Mouse (Mus musculus) heart, postnatal 4 days (tissue): ENCODE data around the gene Kif3a. TPM values are rescaled to one million over a fixed set of nuclear protein-coding genes. Genes with fewer than 3 reads are reported as not detected.
A peak's percentile ranks its signal among the peaks of the same experiment; 100 is the strongest.

Source experiments
- DNase-seq: peaks from one replicate; pipeline ENCODE4 v3.0.0; 2021
- total RNA-seq, 2 experiments: library from RNA; stranded (reverse); gene quantifications; 2 replicates each; pipeline ENCODE4 v1.2.3; 2021

Kif3a gene
- total RNA-seq, result 10 to 100 TPM; 14.1 to 14.4 TPM

- DNase-seq, result peak; percentile 96
Observed at GRCm38 (mm10) chr11:53567224-53568014, at the start of gene Kif3a. Kif3a (plus strand) TSS chr11:53567379.

DNA sequence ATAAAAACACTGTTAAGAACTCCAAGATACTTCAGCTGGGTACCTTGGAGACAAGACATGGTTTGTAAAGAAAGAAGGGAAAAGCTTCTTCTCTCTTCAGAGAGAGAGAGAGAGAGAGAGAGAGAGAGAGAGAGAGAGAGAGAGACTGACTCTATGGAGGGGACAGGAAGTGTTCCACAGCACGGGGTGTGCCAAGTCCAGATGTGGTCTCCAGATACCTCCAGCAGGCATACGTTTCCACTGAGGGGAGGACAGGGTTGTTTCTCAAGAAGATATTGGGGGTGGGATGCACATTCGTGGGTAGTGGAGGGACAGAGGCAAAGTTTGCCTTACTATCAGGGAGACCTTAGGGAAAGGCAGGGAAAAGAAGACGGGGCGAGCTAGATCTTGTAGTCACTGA is 48.4 kb upstream of the Kif3a start:
- no peak for DNase-seq

- DNase-seq, result peak; percentile 69
Observed at GRCm38 (mm10) chr11:53519207-53520121, 47.7 kb upstream of the Kif3a start, which contains the start of gene Sept8. Sept8 (plus strand) TSS chr11:53519257.

- peak; percentile 72 for DNase-seq
Observed at GRCm38 (mm10) chr11:53520122-53520978, 46.8 kb upstream of the Kif3a start.

DNA sequence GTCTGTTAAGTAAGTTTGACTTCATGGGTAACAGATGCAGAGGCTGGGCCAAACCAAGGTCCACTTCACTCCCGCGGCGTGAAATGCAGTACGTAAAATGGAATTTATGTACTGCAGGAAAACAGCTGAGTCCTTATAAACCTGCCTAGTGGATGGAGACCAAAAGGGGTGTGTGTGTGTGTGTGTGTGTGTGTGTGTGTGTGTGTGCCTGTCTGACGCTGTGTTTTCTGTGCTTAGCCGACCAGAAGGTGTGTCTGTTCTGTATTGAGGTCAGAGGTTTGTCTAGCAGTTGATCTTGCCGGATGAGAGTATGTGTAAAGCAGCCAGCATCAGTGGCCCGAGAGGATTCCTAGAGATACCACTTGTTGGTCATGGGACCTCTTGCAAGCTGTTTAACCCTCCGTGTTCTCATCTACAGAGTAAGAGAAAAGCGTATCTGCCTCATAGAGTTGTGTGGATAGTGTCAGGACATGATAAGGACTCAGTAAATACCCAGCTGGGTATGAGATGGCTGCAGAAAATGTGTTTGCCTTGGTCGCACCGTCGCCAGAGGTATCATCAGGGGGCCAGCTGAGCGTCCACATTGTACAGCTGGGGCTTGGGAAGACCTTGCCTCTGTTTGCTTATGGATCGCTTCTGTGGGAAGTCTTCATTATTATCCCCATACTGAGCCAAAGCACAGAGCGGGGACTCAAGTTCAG is 45.9 kb upstream of the Kif3a start:
- no peak for DNase-seq

DNA sequence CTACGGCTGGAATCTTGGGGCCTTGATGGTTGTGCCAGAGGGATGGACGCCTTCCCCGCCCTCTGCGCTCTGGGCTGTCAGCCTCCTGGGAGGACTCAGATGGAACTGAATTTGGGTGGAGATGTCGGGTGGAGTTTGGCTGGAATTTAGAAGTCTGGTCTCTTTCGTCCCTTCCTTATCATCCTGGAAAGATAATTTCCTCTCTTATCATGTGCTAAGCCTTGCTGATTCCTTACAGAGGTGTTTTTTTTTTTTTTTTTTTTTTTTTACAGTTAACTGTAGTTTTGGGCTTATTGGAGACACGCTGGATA is 45.4 kb upstream of the Kif3a start:
- peak; percentile 37 for DNase-seq

- DNase-seq, result no peak
Observed at GRCm38 (mm10) chr11:53522362-53522761, 44.8 kb upstream of the Kif3a start.

DNA sequence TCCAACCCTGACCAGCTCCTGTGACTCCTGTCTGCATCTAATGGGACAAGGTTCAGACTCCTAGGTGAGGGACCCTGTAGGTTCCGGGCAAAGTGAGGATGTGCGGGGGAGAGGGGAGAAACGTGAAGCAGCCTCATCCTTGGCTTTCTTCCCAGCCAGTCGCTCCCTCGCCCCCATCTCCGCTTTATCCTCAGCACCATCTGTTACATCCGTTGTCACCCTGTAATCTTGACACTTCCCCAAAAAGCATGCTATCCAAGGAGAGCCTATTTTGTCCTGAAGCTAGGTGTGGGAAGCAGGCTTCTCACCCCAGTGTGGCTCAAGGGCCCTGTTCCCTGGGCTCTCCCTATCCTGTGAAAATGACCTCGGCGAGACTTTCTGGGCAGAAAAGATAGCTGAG is 44.2 kb upstream of the Kif3a start:
- DNase-seq, result no peak

DNA sequence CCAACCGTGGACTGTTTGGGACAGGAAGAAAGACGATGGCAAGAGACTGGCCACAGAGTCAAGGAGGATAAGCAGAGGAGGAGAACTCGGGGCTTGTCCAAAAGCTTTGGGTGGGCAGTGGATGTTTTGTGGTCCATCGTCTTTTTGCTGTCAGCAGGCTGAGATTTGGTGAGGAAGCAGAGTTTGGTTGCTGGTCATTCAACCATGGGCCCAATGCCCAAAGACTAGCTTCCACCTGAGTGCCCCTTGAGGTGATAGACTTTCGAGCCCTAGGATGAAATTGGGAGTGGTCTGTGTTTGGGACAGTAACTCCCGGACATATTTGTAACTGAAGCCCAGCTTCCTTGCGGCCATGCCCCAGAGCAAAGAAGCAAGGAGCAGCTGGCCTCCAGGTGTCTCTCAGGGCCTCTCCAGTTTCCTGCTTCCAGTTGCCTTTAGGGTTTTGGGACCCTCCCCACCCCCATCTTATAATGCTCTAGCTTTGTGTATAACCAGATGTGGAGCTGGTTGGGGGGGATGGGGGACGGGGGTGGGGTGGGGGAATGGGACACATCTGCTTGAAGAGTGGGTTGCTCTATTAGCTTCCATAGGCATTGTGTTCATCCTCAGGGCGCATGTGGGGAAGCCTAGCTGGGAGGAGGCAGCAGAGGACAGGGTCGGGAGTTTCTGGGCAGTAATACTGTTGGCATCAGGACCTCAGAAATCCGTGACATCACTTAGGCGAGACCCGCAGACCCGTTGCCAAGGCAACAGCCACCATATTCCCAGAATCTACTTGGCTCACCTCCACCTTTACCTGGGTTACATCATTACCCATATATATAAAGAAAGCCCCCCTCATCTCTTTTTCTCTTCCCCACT is 43.4 kb upstream of the Kif3a start:
- DNase-seq, result no peak

- DNase-seq, result peak; percentile 40
Observed at GRCm38 (mm10) chr11:53524905-53525304, 42.3 kb upstream of the Kif3a start.

- peak; percentile 35 for DNase-seq
Observed at GRCm38 (mm10) chr11:53525461-53525860, 41.7 kb upstream of the Kif3a start.

GRCm38 (mm10) chr11:53528397-53529252 is 38.6 kb upstream of the Kif3a start:
- DNase-seq, result no peak

GRCm38 (mm10) chr11:53529253-53529557 is 38.0 kb upstream of the Kif3a start:
- DNase-seq, result peak; percentile 78

GRCm38 (mm10) chr11:53530001-53530400 is 37.2 kb upstream of the Kif3a start:
- no peak for DNase-seq

GRCm38 (mm10) chr11:53531578-53532230 is 35.5 kb upstream of the Kif3a start:
- DNase-seq, result no peak

GRCm38 (mm10) chr11:53532231-53532620 is 35.0 kb upstream of the Kif3a start:
- no peak for DNase-seq

DNA sequence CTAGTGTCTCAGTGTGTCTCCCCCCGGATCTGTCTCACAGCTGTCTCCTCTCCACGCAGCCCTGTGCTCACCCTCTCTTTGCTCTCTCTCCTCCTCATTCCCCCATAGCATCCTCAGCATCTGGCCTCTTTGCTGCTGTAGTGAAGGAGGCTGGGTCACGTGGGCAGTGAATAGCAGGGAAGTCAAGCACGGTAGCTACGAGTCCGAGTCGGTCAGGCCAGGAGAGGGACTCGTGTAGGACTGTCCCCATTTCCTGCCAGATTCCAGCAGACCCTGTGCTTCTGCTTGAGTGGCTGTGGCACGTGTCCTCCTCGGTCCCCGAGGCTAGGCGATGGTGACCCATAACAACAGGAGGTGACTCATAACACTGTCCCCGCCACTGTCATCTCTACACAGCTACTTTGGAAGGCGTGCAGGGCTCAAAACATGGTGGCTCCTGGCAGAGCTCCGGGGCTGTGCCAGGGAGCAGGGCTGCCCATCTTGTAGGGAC is 28.1 kb upstream of the Kif3a start:
- DNase-seq, result no peak

- no peak for DNase-seq
Observed at GRCm38 (mm10) chr11:53540394-53540793, 26.8 kb upstream of the Kif3a start.

- no peak for DNase-seq
Observed at GRCm38 (mm10) chr11:53541222-53541621, 26.0 kb upstream of the Kif3a start.
